Mouse (Mus musculus) G1E (cell line): ENCODE data around the gene Rapgef3. TPM values are rescaled to one million over a fixed set of nuclear protein-coding genes. Genes with fewer than 3 reads are reported as not detected.
A peak's percentile ranks its signal among the peaks of the same experiment; 100 is the strongest.

Experiments
- ATAC-seq: 2 replicates; pipeline ENCODE4 v1.8.0; 2016; ENCODE audit warnings: mild to moderate bottlenecking; ENCODE audit not compliant: insufficient number of reproducible peaks, poor library complexity, low FRiP score, severe bottlenecking; ENCODE audit errors: extremely low read depth
- DNase-seq: peaks from one replicate; pipeline ENCODE4 v3.0.0; 2012; ENCODE audit warnings: low spot score
- H3K27me3 ChIP-seq: 2 replicates; pipeline ENCODE4 v1.6.1; 2012; ENCODE audit warnings: mild to moderate bottlenecking, low read length, inconsistent platforms; ENCODE audit not compliant: insufficient read depth
- H3K36me3 ChIP-seq: replicated peaks from 2 replicates; pipeline ENCODE3; 2012; ENCODE audit warnings: mild to moderate bottlenecking, inconsistent platforms
- H3K4me1 ChIP-seq: 2 replicates; pipeline ENCODE4 v1.6.1; 2012; ENCODE audit warnings: low read depth, low read length, inconsistent platforms, mixed read lengths; ENCODE audit not compliant: insufficient read depth
- H3K4me3 ChIP-seq: 2 replicates; pipeline ENCODE4 v1.5.1; 2012; ENCODE audit warnings: low read depth, mild to moderate bottlenecking, inconsistent platforms, low read length, moderate library complexity, mixed read lengths
- H3K9me3 ChIP-seq: replicated peaks from 2 replicates; pipeline ENCODE4 v1.6.1; 2012; ENCODE audit warnings: inconsistent platforms
- CTCF ChIP-seq: IDR thresholded peaks from 2 replicates; pipeline ENCODE4 v1.5.1; 2012; ENCODE audit warnings: low read depth, low read length, inconsistent platforms, mixed read lengths
- GATA1 ChIP-seq: IDR thresholded peaks from 2 replicates; pipeline ENCODE4 v1.6.1; 2012; ENCODE audit warnings: borderline replicate concordance, low read length, inconsistent platforms, mixed read lengths
- GATA2 ChIP-seq: IDR thresholded peaks from 2 replicates; pipeline ENCODE4 v1.6.1; 2012; ENCODE audit warnings: low read depth, low read length, inconsistent platforms, borderline replicate concordance
- POLR2AphosphoS5 ChIP-seq: IDR thresholded peaks from 2 replicates; pipeline ENCODE4 v1.6.1; 2012; ENCODE audit warnings: low read depth, low read length, inconsistent platforms; ENCODE audit not compliant: insufficient replicate concordance
- TAL1 ChIP-seq: conservative IDR thresholded peaks from 2 replicates; pipeline ENCODE4 v1.6.1; 2012; ENCODE audit warnings: low read depth, low read length, inconsistent platforms, mixed read lengths
- polyA plus RNA-seq: library from polyadenylated mRNA; stranded (reverse); fragments of >175 nt; gene quantifications from 2 replicates; pipeline ENCODE4 v1.2.3, GENCODE M21; 2012
- total RNA-seq, 2 experiments: library from RNA; stranded (forward) in 1 of 2; stranded (reverse) in 1 of 2; fragments of 200-1000 nt in 1 of 2; fragments of >200 nt in 1 of 2; fragmentation: Nextera tagmentation in 1 of 2; gene quantifications; 2 replicates each; pipeline ENCODE4 v1.2.3; 2014 to 2017

Rapgef3 gene
- total and polyA plus RNA-seq, 3 experiments, result 0.05 to 0.23 TPM; not detected in 1

DNA sequence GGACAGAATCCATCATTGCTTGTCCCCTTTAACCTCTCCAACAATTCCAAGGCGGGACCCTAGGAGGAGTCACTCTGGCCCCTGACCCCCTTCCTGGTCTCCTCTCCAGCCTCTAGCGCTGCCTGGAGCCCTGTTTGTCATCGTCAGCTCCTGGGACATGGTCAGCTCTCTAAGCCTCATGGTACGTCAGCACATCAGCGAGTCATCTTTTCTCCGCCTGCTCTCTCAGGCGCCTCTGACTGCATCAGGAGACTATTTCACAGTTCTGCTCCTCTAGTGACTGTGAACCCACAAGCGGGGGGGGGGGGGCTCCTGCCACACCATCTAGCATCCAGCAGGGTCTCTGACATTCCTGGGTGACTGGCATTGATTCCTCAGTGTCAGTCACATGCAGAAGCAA is 12.4 kb downstream of the Rapgef3 start:
- TF ChIP-seq CTCF (no peak), TAL1 (no peak), GATA1 (no peak), GATA2 (no peak), POLR2AphosphoS5 (no peak)
- peaks cover 50% of the 10 kb centered on the region for H3K27me3 ChIP-seq
- H3K4me3 ChIP-seq, result no peak overlapping the region
- no peaks in the 10 kb centered on the region for H3K9me3 ChIP-seq
- H3K36me3 ChIP-seq, result no peaks in the 10 kb centered on the region
- peaks cover 5% of the 10 kb centered on the region for H3K4me1 ChIP-seq
- DNase-seq (no peak), ATAC-seq (no peak)

DNA sequence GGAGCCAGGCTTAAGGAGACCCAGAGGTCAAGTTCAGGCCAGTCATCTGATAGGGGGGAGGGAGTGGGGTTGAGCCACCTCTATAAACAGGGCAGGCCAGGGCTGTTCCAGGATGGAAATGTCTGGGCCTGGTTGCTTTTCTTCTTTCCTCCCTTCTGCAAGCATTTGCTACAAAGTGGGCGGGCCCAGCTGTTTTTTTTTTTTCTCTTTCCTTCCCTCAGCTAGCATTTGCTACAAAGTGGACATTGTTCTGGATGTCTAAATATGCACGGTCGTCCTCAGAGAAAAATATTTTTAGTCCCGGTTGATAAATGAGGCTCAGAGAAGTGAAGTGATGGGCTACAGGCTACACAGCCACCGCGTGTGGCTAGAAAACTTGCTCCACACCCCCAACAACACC is 13.3 kb downstream of the Rapgef3 start:
- TF ChIP-seq GATA2 (no peak), GATA1 (no peak), POLR2AphosphoS5 (no peak), TAL1 (no peak), CTCF (no peak)
- DNase-seq (no peak), ATAC-seq (no peak)
- no peaks in the 10 kb centered on the region for H3K9me3 ChIP-seq
- no peaks in the 10 kb centered on the region for H3K36me3 ChIP-seq
- peaks cover 10% of the 10 kb centered on the region; the same call in 1 of the 2 replicates for H3K4me1 ChIP-seq
- H3K4me3 ChIP-seq, result no peak overlapping the region
- peaks cover 53% of the 10 kb centered on the region for H3K27me3 ChIP-seq

DNA sequence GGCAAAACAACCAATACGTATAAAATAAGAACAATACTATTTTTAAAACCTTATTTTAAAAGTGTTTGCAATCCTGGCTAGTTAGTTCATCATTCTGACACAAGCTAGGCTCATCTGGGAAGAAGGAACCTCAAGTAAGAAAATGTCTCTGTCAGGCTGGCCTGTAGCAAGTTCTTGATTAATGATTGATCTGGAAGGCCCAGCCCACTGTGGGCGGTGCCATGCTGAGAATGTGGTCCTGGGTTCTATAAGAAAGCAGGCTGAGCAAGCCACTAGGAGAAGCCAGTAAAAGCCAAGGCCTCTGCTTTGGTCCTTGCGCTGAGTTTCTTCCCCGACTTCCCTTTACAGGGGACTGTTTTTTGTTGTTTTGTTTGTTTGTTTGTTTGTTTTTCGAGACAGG is 15.3 kb downstream of the Rapgef3 start:
- TF ChIP-seq GATA1 (no peak), CTCF (no peak), POLR2AphosphoS5 (no peak), GATA2 (no peak), TAL1 (no peak)
- ATAC-seq (no peak), DNase-seq (no peak)
- Histone ChIP-seq H3K36me3 (peaks cover 4% of the 10 kb centered on the region), H3K9me3 (no peaks in the 10 kb centered on the region), H3K27me3 (peaks cover 40% of the 10 kb centered on the region), H3K4me1 (peaks cover 17% of the 10 kb centered on the region), H3K4me3 (no peak overlapping the region)

DNA sequence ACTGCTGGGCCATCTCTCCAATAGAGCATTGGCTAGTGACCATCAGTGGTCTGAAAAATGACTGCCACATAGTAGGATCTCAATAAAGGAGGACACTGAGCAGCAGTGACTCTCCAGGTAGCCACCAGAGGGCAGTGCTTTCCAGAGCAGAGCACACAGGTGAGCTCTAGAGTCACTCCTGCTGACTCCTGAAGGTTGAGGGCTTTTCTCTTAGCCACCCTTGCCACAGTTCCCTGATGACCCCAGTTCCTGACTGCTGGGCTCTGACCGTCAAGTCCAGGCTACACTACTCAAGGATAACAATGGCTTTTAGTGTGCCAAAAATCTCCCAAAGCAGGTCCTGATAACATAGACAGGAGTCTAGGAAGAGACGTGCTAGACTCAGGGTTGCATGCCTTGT is 16.1 kb downstream of the Rapgef3 start:
- Histone ChIP-seq H3K4me3 (no peak overlapping the region), H3K36me3 (peaks cover 11% of the 10 kb centered on the region), H3K4me1 (peaks cover 21% of the 10 kb centered on the region), H3K9me3 (no peaks in the 10 kb centered on the region), H3K27me3 (peaks cover 38% of the 10 kb centered on the region)
- no peak for TF ChIP-seq GATA2
- TF ChIP-seq POLR2AphosphoS5, result no peak
- TF ChIP-seq CTCF, result peak; percentile 20; the same call in 1 of the 2 replicates
- TF ChIP-seq TAL1, result no peak
- no peak for TF ChIP-seq GATA1
- no peak for DNase-seq
- no peak for ATAC-seq

DNA sequence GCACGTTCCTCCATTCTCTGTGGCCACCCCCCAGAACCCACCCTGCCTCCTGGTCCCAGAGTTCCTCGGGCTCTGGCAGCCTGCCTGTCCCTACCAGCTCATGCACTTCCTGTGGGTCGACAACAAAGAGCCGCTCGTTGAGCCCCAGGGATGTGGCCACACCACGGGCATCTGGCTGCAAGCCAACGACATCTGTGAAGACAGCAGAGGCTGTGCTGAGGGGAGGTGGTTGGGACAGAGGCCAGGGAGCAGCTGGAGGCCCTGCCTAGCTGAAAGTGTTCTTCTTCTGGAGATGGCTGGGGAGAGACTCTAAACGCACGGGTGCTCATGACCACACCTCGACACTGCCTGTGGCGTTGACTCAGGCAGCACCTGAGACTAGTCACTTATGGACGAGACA is 17.1 kb downstream of the Rapgef3 start:
- Histone ChIP-seq H3K9me3 (no peaks in the 10 kb centered on the region), H3K4me3 (peak overlapping the region; percentile 23; the same call in 1 of the 2 replicates), H3K4me1 (peaks cover 22% of the 10 kb centered on the region), H3K36me3 (peaks cover 17% of the 10 kb centered on the region), H3K27me3 (peaks cover 34% of the 10 kb centered on the region; the same call in 1 of the 2 replicates)
- ATAC-seq, result no peak
- peak; percentile 63 for DNase-seq
- no peak for TF ChIP-seq POLR2AphosphoS5

DNA sequence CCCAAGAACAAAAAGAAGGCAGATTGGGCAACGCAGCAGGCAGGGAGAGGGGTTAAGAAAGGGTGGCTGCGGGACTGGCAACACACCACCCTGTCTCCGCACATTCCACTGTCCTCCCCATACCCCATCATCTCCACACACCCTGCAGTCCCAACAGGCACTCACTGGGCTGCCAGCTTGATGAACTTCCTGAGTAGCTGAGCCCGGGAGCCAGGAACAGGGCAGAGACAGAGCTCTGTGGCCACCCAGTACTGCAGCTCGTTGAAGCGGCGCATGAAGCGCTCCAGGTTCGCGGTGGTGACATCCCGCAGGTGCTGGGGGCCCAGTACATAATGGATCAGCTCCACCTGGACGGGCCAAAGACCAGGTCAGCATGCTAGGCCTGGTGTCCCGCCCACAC is 17.9 kb downstream of the Rapgef3 start:
- Histone ChIP-seq H3K9me3 (no peaks in the 10 kb centered on the region), H3K4me1 (peaks cover 30% of the 10 kb centered on the region), H3K27me3 (peaks cover 34% of the 10 kb centered on the region; the same call in 1 of the 2 replicates), H3K4me3 (peak overlapping the region; percentile 21; the same call in 1 of the 2 replicates), H3K36me3 (peaks cover 24% of the 10 kb centered on the region)
- TF ChIP-seq CTCF (no peak), GATA2 (no peak), GATA1 (no peak), TAL1 (no peak), POLR2AphosphoS5 (no peak)
- no peak for DNase-seq
- ATAC-seq, result no peak

DNA sequence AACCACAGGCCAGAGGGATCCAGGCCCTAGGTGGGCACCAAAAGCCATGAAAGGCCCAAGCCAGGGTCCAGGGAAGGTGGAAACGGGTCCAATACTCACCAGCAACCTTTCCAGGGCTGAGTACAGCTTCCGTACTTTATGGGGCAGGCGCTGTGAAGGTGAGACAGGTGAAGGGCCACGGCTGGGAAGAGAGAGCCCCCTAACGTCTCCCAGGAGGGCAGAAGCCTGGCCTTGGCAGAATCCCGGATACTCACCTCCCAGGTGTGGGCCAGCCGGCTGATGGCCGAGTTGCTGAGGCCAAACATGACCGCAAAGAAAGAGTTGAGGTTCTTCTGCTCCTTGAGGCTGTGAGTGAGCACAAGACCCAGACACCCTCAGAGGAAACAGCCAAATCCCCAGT is 18.4 kb downstream of the Rapgef3 start:
- no peak for DNase-seq
- TF ChIP-seq POLR2AphosphoS5 (no peak), CTCF (no peak), TAL1 (no peak), GATA1 (no peak), GATA2 (no peak)
- H3K36me3 ChIP-seq, result peaks cover 24% of the 10 kb centered on the region
- H3K9me3 ChIP-seq, result no peaks in the 10 kb centered on the region
- ATAC-seq, result no peak
- no peak overlapping the region for H3K4me3 ChIP-seq
- peaks cover 33% of the 10 kb centered on the region for H3K4me1 ChIP-seq
- H3K27me3 ChIP-seq, result peaks cover 34% of the 10 kb centered on the region; the same call in 1 of the 2 replicates
